Mouse (Mus musculus): Measurements from ENCODE around the gene Prkg1.

DNA sequence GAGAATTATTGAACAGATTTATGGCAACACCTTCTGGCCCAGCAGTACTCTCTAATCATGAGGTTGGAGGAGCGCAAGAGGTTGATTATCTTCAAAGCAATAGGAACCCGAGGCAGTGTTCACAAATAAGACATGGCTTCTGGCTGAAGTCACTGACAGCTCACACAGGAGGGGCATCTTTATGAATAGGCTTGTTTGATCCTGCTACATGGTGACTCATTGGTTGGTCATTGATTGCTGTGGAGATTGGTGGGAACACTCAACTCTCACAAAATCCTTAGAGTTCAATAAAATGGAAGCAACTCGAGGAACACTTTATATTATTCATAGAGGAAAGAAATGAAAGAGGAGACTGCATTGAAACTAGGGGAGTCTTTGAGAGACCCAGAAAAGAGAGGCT is 322.5 kb downstream of the Prkg1 start:
- TF ChIP-seq CTCF (IDR thresholded peaks at IDR 0.05; ENCODE audit: low read depth, low read length), result no peak
- TF ChIP-seq POLR2A (IDR thresholded peaks at IDR 0.05; ENCODE audit: extremely low read depth, insufficient read depth, low read length), result no peak
